ENCODE assay signal across 10 mouse cellular contexts in the genomic region with DNA sequence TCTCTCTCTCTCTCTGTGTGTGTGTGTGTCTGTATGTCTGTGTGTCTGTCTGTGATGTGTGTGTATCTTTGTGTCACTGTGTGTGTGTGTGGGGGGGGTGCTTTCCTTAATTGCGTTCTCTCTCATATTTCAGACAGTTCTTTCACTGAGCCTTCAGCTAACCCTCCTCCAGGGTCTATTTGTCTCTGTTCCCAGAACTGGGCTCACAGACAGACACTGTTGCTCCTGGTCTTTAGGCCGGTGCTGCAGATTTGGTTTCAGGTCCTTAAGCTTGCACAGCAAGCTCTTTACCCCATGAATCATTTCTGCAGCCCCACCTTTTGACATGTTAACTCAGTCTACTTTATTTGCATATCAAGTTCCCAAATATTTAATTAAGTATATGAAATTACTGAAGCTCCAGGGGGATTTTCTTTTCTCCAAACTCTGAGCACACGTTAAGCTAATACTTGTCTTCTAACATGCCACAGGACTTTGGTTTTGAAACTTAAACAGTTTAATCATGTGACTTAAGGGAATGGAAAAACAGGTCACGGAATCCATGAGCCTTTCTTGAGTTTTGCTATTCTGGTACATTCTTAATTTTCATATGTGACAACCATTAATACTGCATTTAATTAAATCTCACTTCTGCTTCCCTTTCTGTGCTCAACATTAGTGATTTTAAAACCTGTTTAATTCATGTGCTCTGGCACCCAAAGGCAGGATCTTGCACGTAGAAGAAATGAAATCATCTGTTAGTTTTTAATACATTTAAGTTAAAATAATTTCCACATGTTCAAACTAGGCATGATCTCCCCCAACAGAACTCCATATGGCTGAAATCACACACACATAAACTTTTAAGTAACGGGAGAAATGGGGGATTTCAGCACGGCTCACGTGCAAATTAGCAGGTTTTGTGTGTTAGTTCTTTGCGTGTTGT. TPM values are rescaled to one million over a fixed set of nuclear protein-coding genes. Genes with fewer than 3 reads are reported as not detected.
A peak's percentile ranks its signal among the peaks of the same experiment; 100 is the strongest.
DNase-seq lines count a peak whose midpoint lies in the region; ATAC-seq lines count a peak whose summit lies in the region.
"Had no signal": no experiment of that assay in that cellular context is flagged by ENCODE, and none has a peak within 500 bp of the region (broad histone marks: within the 10 kb centered on the region; RNA-seq: fewer than 3 reads in every experiment).

No protein-coding gene starts in this region.

- intact Hi-C loops in heart, postnatal 36 days (cut with DNase I) = no loop called here

- H3K9ac ChIP-seq in heart, embryonic 16.5 days (ENCODE audit: low read length) = no peak overlapping the region
- no peak overlapping the region for H3K9ac ChIP-seq in lung, embryonic 16.5 days (ENCODE audit: low read length)
- H3K9ac ChIP-seq in forebrain, embryonic 14.5 days (ENCODE audit: low read length) = no peak overlapping the region
- H3K9ac ChIP-seq in stomach, embryonic 15.5 days = no peak overlapping the region
- no peak overlapping the region for H3K9ac ChIP-seq in midbrain, embryonic 14.5 days (replicated peaks; ENCODE audit: low read length)

- no peak overlapping the region for H3K4me3 ChIP-seq in heart, embryonic 16.5 days (ENCODE audit: low read length)
- H3K4me3 ChIP-seq in lung, embryonic 16.5 days (ENCODE audit: low read length) = no peak overlapping the region
- no peak overlapping the region for H3K4me3 ChIP-seq in forebrain, embryonic 14.5 days (ENCODE audit: low read depth, low read length)
- no peak overlapping the region for H3K4me3 ChIP-seq in stomach, embryonic 15.5 days (replicated peaks)
- H3K4me3 ChIP-seq in midbrain, embryonic 14.5 days (replicated peaks; ENCODE audit: low read depth, low read length) = no peak overlapping the region

- peak overlapping the region; percentile 53 for H3K27ac ChIP-seq in heart, embryonic 16.5 days (ENCODE audit: low read length)
- H3K27ac ChIP-seq in lung, embryonic 16.5 days (ENCODE audit: low read length) = peak overlapping the region; percentile 81
- 0 out of 2 replicates have a peak overlapping the region, but pooled peaks have one; percentile 49 for H3K27ac ChIP-seq in forebrain, embryonic 14.5 days (ENCODE audit: low read depth, low read length)
- peak overlapping the region; percentile 58 for H3K27ac ChIP-seq in stomach, embryonic 15.5 days
- no peak overlapping the region for H3K27ac ChIP-seq in midbrain, embryonic 14.5 days (replicated peaks; ENCODE audit: low read depth, low read length)

- no peaks in the 10 kb centered on the region for H3K36me3 ChIP-seq in heart, embryonic 16.5 days (ENCODE audit: control insufficient read depth, insufficient read depth)
- H3K36me3 ChIP-seq in lung, embryonic 16.5 days (ENCODE audit: control insufficient read depth, insufficient read depth, low read length) = no peaks in the 10 kb centered on the region
- no peaks in the 10 kb centered on the region for H3K36me3 ChIP-seq in forebrain, embryonic 14.5 days (ENCODE audit: control insufficient read depth, insufficient read depth, low read length)
- H3K36me3 ChIP-seq in stomach, embryonic 15.5 days = no peaks in the 10 kb centered on the region
- no peaks in the 10 kb centered on the region for H3K36me3 ChIP-seq in midbrain, embryonic 14.5 days (ENCODE audit: control insufficient read depth, insufficient read depth, low read length)

- peaks cover 6% of the 10 kb centered on the region; the same call in 1 of the 2 replicates for H3K4me1 ChIP-seq in heart, embryonic 16.5 days (ENCODE audit: control insufficient read depth, insufficient read depth, low read length)
- H3K4me1 ChIP-seq in lung, embryonic 16.5 days (replicated peaks; ENCODE audit: control insufficient read depth, insufficient read depth, low read length) = peaks cover 29% of the 10 kb centered on the region
- H3K4me1 ChIP-seq in forebrain, embryonic 14.5 days (ENCODE audit: control insufficient read depth, insufficient read depth, low read length) = no peaks in the 10 kb centered on the region
- H3K4me1 ChIP-seq in stomach, embryonic 15.5 days = peaks cover 9% of the 10 kb centered on the region; the same call in 1 of the 2 replicates
- H3K4me1 ChIP-seq in midbrain, embryonic 14.5 days (ENCODE audit: control insufficient read depth, insufficient read depth, low read length) = no peaks in the 10 kb centered on the region

- 81% methylated on average over 9 of the region's 9 CpGs for WGBS in heart, embryonic 16.5 days
- 63% methylated on average over 9 of the region's 9 CpGs for WGBS in lung, embryonic 16.5 days
- WGBS in forebrain, embryonic 14.5 days = 69% methylated on average over 9 of the region's 9 CpGs
- WGBS in stomach, embryonic 15.5 days = 47% methylated on average over 9 of the region's 9 CpGs
- 83% methylated on average over 9 of the region's 9 CpGs for WGBS in midbrain, embryonic 14.5 days

- no peaks in the 10 kb centered on the region for H3K27me3 ChIP-seq in heart, embryonic 16.5 days (ENCODE audit: control insufficient read depth, insufficient read depth, low read length)
- H3K27me3 ChIP-seq in lung, embryonic 16.5 days (ENCODE audit: control insufficient read depth, insufficient read depth, low read depth, low read length) = no peaks in the 10 kb centered on the region
- no peaks in the 10 kb centered on the region for H3K27me3 ChIP-seq in forebrain, embryonic 14.5 days (replicated peaks; ENCODE audit: control insufficient read depth, insufficient read depth, low read length)
- no peaks in the 10 kb centered on the region for H3K27me3 ChIP-seq in stomach, embryonic 15.5 days (replicated peaks)
- H3K27me3 ChIP-seq in midbrain, embryonic 14.5 days (ENCODE audit: control insufficient read depth, insufficient read depth, low read length) = no peaks in the 10 kb centered on the region

- H3K4me2 ChIP-seq in heart, embryonic 16.5 days (ENCODE audit: low read depth, low read length) = no peak overlapping the region
- H3K4me2 ChIP-seq in lung, embryonic 16.5 days (ENCODE audit: low read depth, low read length) = no peak overlapping the region
- H3K4me2 ChIP-seq in forebrain, embryonic 14.5 days (ENCODE audit: low read length) = no peak overlapping the region
- H3K4me2 ChIP-seq in stomach, embryonic 15.5 days = no peak overlapping the region
- no peak overlapping the region for H3K4me2 ChIP-seq in midbrain, embryonic 14.5 days (ENCODE audit: low read length)

- no peak for DNase-seq in heart, postnatal 36 days
- DNase-seq in lung, postnatal 14 days = no peak
- no peak for DNase-seq in forebrain, embryonic 14.5 days (ENCODE audit: low spot score)
- DNase-seq in midbrain, embryonic 14.5 days = no peak
- DNase-seq in ovary, postnatal 36 days (ENCODE audit: low spot score) = no peak
- DNase-seq: gastrocnemius, postnatal 10 days; right cerebral cortex, postnatal 4 days had no signal

- H3K9me3 ChIP-seq in heart, embryonic 16.5 days (replicated peaks; ENCODE audit: control insufficient read depth, low read length) = no peaks in the 10 kb centered on the region; the same call in 1 of the 2 replicates
- H3K9me3 ChIP-seq in lung, embryonic 16.5 days (ENCODE audit: control insufficient read depth, low read length) = no peaks in the 10 kb centered on the region
- H3K9me3 ChIP-seq in forebrain, embryonic 14.5 days (replicated peaks; ENCODE audit: control insufficient read depth, low read length) = no peaks in the 10 kb centered on the region
- H3K9me3 ChIP-seq in stomach, embryonic 15.5 days = no peaks in the 10 kb centered on the region
- no peaks in the 10 kb centered on the region for H3K9me3 ChIP-seq in midbrain, embryonic 14.5 days (ENCODE audit: control insufficient read depth, low read length)

- no peak for ATAC-seq in heart, embryonic 16.5 days (replicated peaks; ENCODE audit: extremely low read depth, insufficient read depth, low FRiP score)
- no peak for ATAC-seq in lung, embryonic 16.5 days (ENCODE audit: low read depth)
- ATAC-seq in forebrain, embryonic 14.5 days = peak; percentile 32; the same call in 1 of the 2 replicates
- ATAC-seq in stomach, embryonic 15.5 days (ENCODE audit: insufficient read depth, low FRiP score, low read depth) = no peak
- no peak for ATAC-seq in midbrain, embryonic 14.5 days (ENCODE audit: low FRiP score, low TSS enrichment)

RNA-seq across cellular contexts. Expression of gene Tgfbr2, which starts 44.3 kb away (rescaled TPM):
- polyA plus RNA-seq in heart, embryonic 16.5 days (2015; fragmentation: Nextera tagmentation; extraction: Ambion mirVana) = 23.7 and 24.9 TPM in 2 replicates
- 10 to 100 TPM; 37.0 to 38.3 TPM for total RNA-seq in heart, postnatal 36 days (2021)
- polyA plus RNA-seq in lung, embryonic 16.5 days (2015; fragmentation: Nextera tagmentation; extraction: Ambion mirVana) = 58.0 and 58.2 TPM in 2 replicates
- polyA plus RNA-seq in forebrain, embryonic 14.5 days (2014; fragmentation: Nextera tagmentation; extraction: Ambion mirVana) = 5.5 and 7.7 TPM in 2 replicates
- polyA plus RNA-seq in stomach, embryonic 15.5 days (2015; fragmentation: Nextera tagmentation; extraction: Ambion mirVana) = 30.8 and 32.6 TPM in 2 replicates
- polyA plus RNA-seq in midbrain, embryonic 14.5 days (2014; fragmentation: Nextera tagmentation; extraction: Ambion mirVana) = 3.6 and 10.4 TPM in 2 replicates
